Mouse (Mus musculus) spleen, adult 18-20 months (tissue): ENCODE measurements around the gene Cyp51.
"Not testable (repeated sequence)": the region's sequence is repeated elsewhere in the genome, so short reads cannot be mapped to it uniquely, and the experiment has no call there.

ENCODE experiments used
- DNase-seq, 2 experiments: peaks; one replicate each; pipeline ENCODE4 v3.0.0; 2022; ENCODE audit warnings: mixed read lengths in 2 of 2

Cyp51 gene

GRCm38 (mm10) chr5:4104341-4105040 is at the start of gene Cyp51:
Gene Cyp51 (minus strand): TSS chr5:4104746.
- peak; percentile 81 to 88 for DNase-seq

DNA sequence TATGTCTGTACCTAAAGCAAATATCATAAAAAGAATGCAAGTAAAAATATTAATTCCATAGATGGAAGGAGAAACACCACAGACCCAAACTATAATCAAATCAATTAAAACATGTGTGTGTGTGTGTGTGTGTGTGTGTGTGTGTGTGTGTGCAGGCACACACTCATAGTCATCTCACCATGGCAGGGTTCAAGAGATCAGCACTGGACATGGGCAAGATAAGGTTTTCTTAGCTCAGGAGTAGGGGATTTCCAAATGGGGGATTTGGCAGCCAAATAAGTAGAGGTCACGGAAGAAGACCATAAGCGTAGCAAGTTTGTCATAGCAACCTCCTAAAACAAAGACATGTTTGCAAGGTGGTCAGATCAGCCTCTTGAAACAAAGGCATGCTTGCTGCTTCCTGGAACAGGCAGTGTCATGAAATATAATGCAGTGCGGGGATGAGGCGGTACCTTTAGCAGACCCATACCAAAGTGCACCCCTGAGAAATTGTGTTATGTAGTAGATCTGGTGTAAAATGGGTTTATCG is 8.1 kb upstream of the Cyp51 start:
- no peak for DNase-seq

GRCm38 (mm10) chr5:4107056-4107455 is 2.5 kb upstream of the Cyp51 start:
- DNase-seq, result not testable (repeated sequence)

DNA sequence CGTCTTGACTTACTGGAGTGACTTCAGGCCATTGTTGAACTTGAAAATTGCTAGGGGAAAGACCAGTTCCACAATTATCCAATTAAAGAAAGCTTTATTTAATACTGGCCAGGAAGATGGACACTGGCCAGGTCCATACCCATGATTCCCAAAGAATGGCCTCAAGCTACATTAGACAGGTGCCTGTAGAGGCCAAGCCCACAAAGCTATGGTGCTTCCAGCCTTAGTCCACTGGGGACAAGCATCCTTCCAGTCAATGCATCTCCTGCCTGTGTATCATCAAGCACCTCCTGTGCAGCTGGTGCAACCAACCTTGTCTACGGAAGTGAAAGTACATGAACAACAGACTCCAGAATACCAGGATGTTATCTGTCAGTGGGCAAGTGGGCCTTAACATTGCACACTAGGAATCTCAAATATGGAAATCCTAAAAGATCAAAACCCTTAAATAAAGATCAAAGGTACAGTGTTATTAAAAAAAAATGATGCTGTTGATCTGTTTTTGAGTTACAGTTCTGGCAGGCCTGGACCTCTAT is 1.2 kb upstream of the Cyp51 start:
- no peak for DNase-seq

GRCm38 (mm10) chr5:4103626-4104340 is 763 bp downstream of the Cyp51 start:
- no peak for DNase-seq

GRCm38 (mm10) chr5:4101770-4102169 is 2.8 kb downstream of the Cyp51 start:
- DNase-seq, result no peak

- no peak for DNase-seq
These were observed 3.5 kb downstream of the Cyp51 start for GRCm38 (mm10) chr5:4101031-4101430.

DNA sequence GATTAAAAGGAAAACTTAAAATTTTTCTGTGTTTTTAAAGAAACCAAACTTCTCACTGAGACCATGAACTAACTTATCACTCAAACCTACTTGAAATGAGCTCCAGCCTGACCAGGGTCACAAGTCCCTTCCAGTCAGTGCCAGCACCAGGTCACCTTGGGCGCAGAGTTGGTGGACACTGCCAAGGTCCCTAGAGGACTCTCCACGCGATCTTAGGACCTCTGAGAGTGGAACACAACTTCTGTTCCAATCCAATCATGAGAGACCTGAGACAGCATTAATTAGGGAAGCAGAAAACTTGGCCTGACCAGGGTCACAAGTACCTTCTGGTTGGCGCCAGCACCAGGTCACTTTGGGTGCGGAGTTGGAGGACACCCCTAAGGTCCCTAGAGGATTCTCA is 10.1 kb downstream of the Cyp51 start:
- DNase-seq, result no peak

DNA sequence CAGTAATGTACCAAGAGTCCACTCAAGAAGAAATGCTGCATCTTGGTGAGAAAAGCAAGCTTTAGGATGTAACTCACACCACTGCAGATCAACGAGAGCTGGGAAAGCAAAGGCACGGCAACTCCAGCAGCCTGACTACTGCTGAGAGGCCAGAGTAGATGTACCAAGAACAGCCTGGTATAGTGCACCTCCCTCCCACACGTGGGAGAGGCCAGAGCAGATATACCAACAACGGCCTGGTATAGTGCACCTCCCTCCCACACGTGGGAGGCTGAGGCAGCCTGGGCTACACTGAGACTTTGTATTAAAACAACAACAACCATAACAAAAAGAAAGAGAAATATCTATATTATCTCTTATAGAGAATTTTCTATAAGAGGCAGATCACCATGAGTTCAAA is 16.4 kb downstream of the Cyp51 start:
- DNase-seq, result no peak

GRCm38 (mm10) chr5:4086309-4086708 is 18.2 kb downstream of the Cyp51 start:
- no peak for DNase-seq

GRCm38 (mm10) chr5:4084948-4085347 is 19.6 kb downstream of the Cyp51 start:
- no peak for DNase-seq

- no peak for DNase-seq
These were observed 23.0 kb downstream of the Cyp51 start for GRCm38 (mm10) chr5:4081513-4081912.

GRCm38 (mm10) chr5:4080861-4081260 is 23.7 kb downstream of the Cyp51 start:
- DNase-seq, result no peak

DNA sequence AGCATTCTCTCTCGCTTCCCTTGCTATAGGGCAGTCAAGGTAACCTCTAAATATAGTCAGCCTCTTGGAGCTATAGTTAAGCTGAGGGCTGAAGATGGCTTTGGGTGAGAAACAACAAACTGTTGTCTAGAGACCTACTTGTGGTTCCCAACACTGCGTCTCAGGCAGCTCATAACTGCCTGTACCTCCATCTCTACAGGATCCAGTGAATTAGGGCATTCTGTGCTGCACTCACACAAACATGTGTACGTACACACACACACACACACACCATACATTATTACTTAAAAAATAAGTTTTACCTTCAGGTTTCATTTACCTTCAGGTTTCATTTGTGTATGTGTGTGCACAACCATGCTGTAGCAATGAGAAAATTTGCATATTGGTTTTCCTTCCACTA is 25.5 kb downstream of the Cyp51 start:
- no peak for DNase-seq

GRCm38 (mm10) chr5:4067203-4067602 is 37.3 kb downstream of the Cyp51 start:
- DNase-seq, result no peak

DNA sequence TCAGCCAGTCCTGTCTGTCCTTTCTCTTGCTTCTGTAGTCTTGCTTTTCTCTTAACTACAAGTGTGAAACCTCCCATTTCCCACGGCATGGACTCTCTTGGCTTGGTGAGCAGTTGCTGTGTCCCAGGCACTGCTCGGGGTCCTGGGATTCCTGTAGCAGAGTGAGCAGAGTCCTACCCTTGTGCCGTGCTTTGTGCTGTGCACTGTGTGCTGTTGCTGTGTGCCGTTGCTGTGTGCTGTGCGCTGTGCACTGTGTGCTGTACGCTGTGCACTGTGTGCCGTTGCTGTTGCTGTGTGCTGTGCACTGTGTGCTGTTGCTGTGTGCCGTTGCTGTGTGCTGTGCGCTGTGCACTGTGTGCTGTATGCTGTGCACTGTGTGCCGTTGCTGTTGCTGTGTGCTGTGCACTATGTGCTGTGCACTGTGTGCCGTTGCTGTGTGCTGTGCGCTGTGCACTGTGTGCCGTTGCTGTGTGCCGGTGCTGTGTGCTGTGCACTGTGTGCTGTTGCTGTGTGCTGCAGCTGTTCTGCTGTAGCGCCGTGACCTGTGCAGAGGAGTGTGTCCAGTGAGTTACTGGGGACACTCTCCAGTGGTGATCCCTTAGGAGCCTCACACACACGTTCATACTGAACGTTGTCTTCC is 38.0 kb downstream of the Cyp51 start:
- no peak for DNase-seq

DNA sequence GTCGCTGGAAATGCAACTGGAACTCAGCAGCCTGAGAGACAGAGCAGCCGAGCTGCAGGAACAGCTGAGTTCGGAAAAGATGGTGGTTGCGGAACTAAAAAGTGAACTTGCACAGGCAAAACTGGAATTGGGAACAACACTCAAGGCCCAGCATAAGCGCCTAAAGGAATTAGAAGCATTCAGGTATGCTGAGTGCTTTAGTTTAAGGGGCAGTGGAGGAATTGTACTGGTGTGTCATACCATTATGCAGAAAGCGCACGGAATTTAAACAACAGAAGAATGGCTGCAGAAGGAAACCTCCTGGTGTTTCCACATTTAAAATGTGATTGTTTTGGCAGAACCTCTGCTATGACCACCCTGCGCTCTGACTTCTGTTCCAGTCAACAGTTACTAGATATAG is 44.2 kb downstream of the Cyp51 start:
- DNase-seq, result no peak

GRCm38 (mm10) chr5:4040922-4041321 is 63.6 kb downstream of the Cyp51 start:
- DNase-seq, result no peak

GRCm38 (mm10) chr5:4040372-4040771 is 64.2 kb downstream of the Cyp51 start:
- peak in 1 of 2 experiments; percentile 11 for DNase-seq

- DNase-seq, result no peak
These were observed 65.2 kb downstream of the Cyp51 start for GRCm38 (mm10) chr5:4039351-4039750.

GRCm38 (mm10) chr5:4036686-4037085 is 67.9 kb downstream of the Cyp51 start:
- DNase-seq, result no peak

- no peak for DNase-seq
These were observed 72.7 kb downstream of the Cyp51 start for GRCm38 (mm10) chr5:4031846-4032245.
